Mouse (Mus musculus): ENCODE data around the gene Frmd4b.

GRCm38 (mm10) chr6:97552573-97552972 lies 64.8 kb downstream of the Frmd4b start:
- no peak for TF ChIP-seq CTCF (conservative IDR thresholded peaks at IDR 0.05 in 1 of 2, IDR thresholded peaks at IDR 0.05 in 1 of 2; ENCODE audit: low read depth in 2 of 2, low read length in 2 of 2)
- TF ChIP-seq EP300 (IDR thresholded peaks at IDR 0.05; ENCODE audit: low read length) = no peak
- no peak for TF ChIP-seq POLR2AphosphoS2 (IDR thresholded peaks at IDR 0.05; ENCODE audit: low read depth, low read length)
- no peak for TF ChIP-seq SIN3A (IDR thresholded peaks at IDR 0.05; ENCODE audit: low read length)
- no peak for TF ChIP-seq SMC3 (IDR thresholded peaks at IDR 0.05; ENCODE audit: low read depth, low read length)
- TF ChIP-seq E2F4 (IDR thresholded peaks at IDR 0.05; ENCODE audit: insufficient replicate concordance, low read depth, low read length) = no peak
- TF ChIP-seq POLR2A (IDR thresholded peaks at IDR 0.05; ENCODE audit: low read depth, low read length) = no peak

Measured in CH12.LX (cell line).